ENCODE assay signal across 8 mouse cellular contexts in the genomic region with DNA sequence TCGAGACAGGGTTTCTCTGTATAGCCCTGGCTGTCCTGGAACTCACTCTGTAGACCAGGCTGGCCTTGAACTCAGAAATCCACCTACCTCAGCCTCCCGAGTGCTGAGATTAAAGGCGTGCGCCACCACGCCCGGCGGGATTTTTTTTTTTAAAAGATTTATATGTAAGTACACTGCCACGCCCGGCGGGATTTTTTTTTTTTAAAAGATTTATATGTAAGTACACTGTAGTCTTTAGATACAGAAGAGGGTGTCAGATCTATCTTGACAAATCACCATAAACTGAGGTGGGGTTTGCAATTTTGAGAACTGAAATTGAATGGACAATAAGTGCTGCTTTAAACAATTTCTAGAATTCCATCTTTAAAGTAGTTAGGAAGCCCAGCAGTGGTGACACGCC. TPM values are rescaled to one million over a fixed set of nuclear protein-coding genes. Genes with fewer than 3 reads are reported as not detected.
DNase-seq lines count a peak whose midpoint lies in the region; ATAC-seq and TF ChIP-seq lines count a peak whose summit lies in the region.

No protein-coding gene starts in this region.

- no peak for ATAC-seq in forebrain, embryonic 15.5 days (replicated peaks)
- no peak for ATAC-seq in liver, embryonic 16.5 days (ENCODE audit: low read depth)
- no peak for ATAC-seq in erythroid progenitor cell, adult 5-6 weeks (replicated peaks; ENCODE audit: low FRiP score, poor library complexity, severe bottlenecking)

- H3K4me2 ChIP-seq in forebrain, embryonic 15.5 days (replicated peaks), result no peak overlapping the region; the same call in 1 of the 2 replicates
- H3K4me2 ChIP-seq in liver, embryonic 16.5 days (ENCODE audit: low read depth, low read length), result peak overlapping the region; percentile 82

- intact Hi-C loops in gastrocnemius, adult 2 months (cut with DNase I), result no loop called here

- H3K4me3 ChIP-seq in gastrocnemius, adult 2 months, result peak overlapping the region; percentile 96
- H3K4me3 ChIP-seq in forebrain, embryonic 15.5 days, result no peak overlapping the region
- H3K4me3 ChIP-seq in liver, embryonic 16.5 days (ENCODE audit: low read depth, low read length), result peak overlapping the region; percentile 84

- no peak overlapping the region for H3K9ac ChIP-seq in forebrain, embryonic 15.5 days (replicated peaks)
- H3K9ac ChIP-seq in liver, embryonic 16.5 days (ENCODE audit: low read depth, low read length), result peak overlapping the region; percentile 70

- TF ChIP-seq CTCF in gastrocnemius, adult 2 months (IDR thresholded peaks at IDR 0.05), result no peak

- no peaks in the 10 kb centered on the region for H3K9me3 ChIP-seq in forebrain, embryonic 15.5 days
- no peaks in the 10 kb centered on the region for H3K9me3 ChIP-seq in liver, embryonic 16.5 days (replicated peaks; ENCODE audit: control insufficient read depth, low read length)

- 59% methylated on average over 11 of the region's 11 CpGs for WGBS in forebrain, embryonic 15.5 days
- 32% methylated on average over 11 of the region's 11 CpGs for WGBS in liver, embryonic 16.5 days (ENCODE audit: insufficient replicate concordance)

- H3K36me3 ChIP-seq in forebrain, embryonic 15.5 days, result peaks cover 31% of the 10 kb centered on the region
- H3K36me3 ChIP-seq in liver, embryonic 16.5 days (ENCODE audit: control insufficient read depth, insufficient read depth), result peaks cover 22% of the 10 kb centered on the region

- H3K27me3 ChIP-seq in forebrain, embryonic 15.5 days, result no peaks in the 10 kb centered on the region
- no peaks in the 10 kb centered on the region for H3K27me3 ChIP-seq in liver, embryonic 16.5 days (ENCODE audit: control insufficient read depth, insufficient read depth, low read depth, low read length)

- peak overlapping the region; percentile 80 for H3K27ac ChIP-seq in gastrocnemius, adult 2 months
- H3K27ac ChIP-seq in forebrain, embryonic 15.5 days (replicated peaks), result peak overlapping the region; percentile 89
- peak overlapping the region; percentile 82 for H3K27ac ChIP-seq in liver, embryonic 16.5 days (ENCODE audit: low read length)

- peaks cover 32% of the 10 kb centered on the region for H3K4me1 ChIP-seq in forebrain, embryonic 15.5 days
- peaks cover 36% of the 10 kb centered on the region for H3K4me1 ChIP-seq in liver, embryonic 16.5 days (ENCODE audit: control insufficient read depth, low read depth, low read length)

- no peak for DNase-seq in gastrocnemius, adult 2 months
- no peak for DNase-seq in gastrocnemius, adult 18-20 months (ENCODE audit: low spot score)
- DNase-seq in 416B (ENCODE audit: low read depth), result peak; percentile 60
- DNase-seq in T-cell, adult 2 months (ENCODE audit: low spot score), result no peak
- DNase-seq in layer of hippocampus, adult 8-10 months (ENCODE audit: low spot score in 2 of 2), result no peak

RNA-seq across cellular contexts. Expression of a gene that starts 0.9 kb away (rescaled TPM):
- 1 to 10 TPM; 2.1 to 2.8 TPM for total RNA-seq in gastrocnemius, adult 2 months (2021)
- 1 to 10 TPM; 1.6 to 2.8 TPM for total RNA-seq in gastrocnemius, adult 18-20 months (2021)
- polyA plus RNA-seq in forebrain, embryonic 15.5 days (2015; fragmentation: Nextera tagmentation; extraction: Ambion mirVana), result 3.3 and 3.7 TPM in 2 replicates
- 0.67 and 0.97 TPM in 2 replicates for polyA plus RNA-seq in liver, embryonic 16.5 days (2015; fragmentation: Nextera tagmentation; extraction: Ambion mirVana)
- 3.2 and 15.1 TPM in 2 replicates for total RNA-seq in erythroid progenitor cell, adult 5-6 weeks (2015; ENCODE audit: low replicate concordance)
- total RNA-seq in erythroid progenitor cell, adult 5-6 weeks (2017; ENCODE audit: low replicate concordance), result 1.2 and 3.8 TPM in 2 replicates
- total RNA-seq in layer of hippocampus, adult 8-10 months (2022), result 10 to 100 TPM; 14.2 to 20.7 (median 16.2) TPM

RNA-seq across cellular contexts. Expression of a gene that starts 5.1 kb away (rescaled TPM):
- 100 to 1,000 TPM; 217 to 291 TPM for total RNA-seq in gastrocnemius, adult 2 months (2021)
- total RNA-seq in gastrocnemius, adult 18-20 months (2021), result 100 to 1,000 TPM; 206 to 248 TPM
- polyA plus RNA-seq in forebrain, embryonic 15.5 days (2015; fragmentation: Nextera tagmentation; extraction: Ambion mirVana), result 534 and 571 TPM in 2 replicates
- 464 and 539 TPM in 2 replicates for polyA plus RNA-seq in liver, embryonic 16.5 days (2015; fragmentation: Nextera tagmentation; extraction: Ambion mirVana)
- total RNA-seq in erythroid progenitor cell, adult 5-6 weeks (2015; ENCODE audit: low replicate concordance), result 809 and 822 TPM in 2 replicates
- total RNA-seq in erythroid progenitor cell, adult 5-6 weeks (2017; ENCODE audit: low replicate concordance), result 235 and 511 TPM in 2 replicates
- 100 to 1,000 TPM; 295 to 397 (median 360) TPM for total RNA-seq in layer of hippocampus, adult 8-10 months (2022)

RNA-seq across cellular contexts. Expression of a gene that starts 5.4 kb away (rescaled TPM):
- total RNA-seq in gastrocnemius, adult 2 months (2021), result 1 to 10 TPM; 2.0 to 3.0 TPM
- total RNA-seq in gastrocnemius, adult 18-20 months (2021), result 1 to 10 TPM; 3.5 to 5.4 TPM
- 3.1 and 4.7 TPM in 2 replicates for polyA plus RNA-seq in forebrain, embryonic 15.5 days (2015; fragmentation: Nextera tagmentation; extraction: Ambion mirVana)
- 0.79 and 0.85 TPM in 2 replicates for polyA plus RNA-seq in liver, embryonic 16.5 days (2015; fragmentation: Nextera tagmentation; extraction: Ambion mirVana)
- not detected in 2 replicates for total RNA-seq in erythroid progenitor cell, adult 5-6 weeks (2015; ENCODE audit: low replicate concordance)
- under 0.01 TPM in 1 of 2 replicates, not detected in the other for total RNA-seq in erythroid progenitor cell, adult 5-6 weeks (2017; ENCODE audit: low replicate concordance)
- total RNA-seq in layer of hippocampus, adult 8-10 months (2022), result 1 to 10 TPM; 4.8 to 5.7 (median 5.2) TPM
